Mouse (Mus musculus) natural killer cell, adult 2 months (primary cell): ENCODE measurements around the gene 5031439G07Rik.

Experiments
- DNase-seq, 2 experiments: peaks; one replicate each; pipeline ENCODE4 v3.0.0; 2022; ENCODE audit warnings: low spot score in 2 of 2

The 5031439G07Rik gene

GRCm38 (mm10) chr15:84995041-84995440 is 6.7 kb upstream of the 5031439G07Rik start:
- DNase-seq: no peak

GRCm38 (mm10) chr15:84994498-84994897 is 6.1 kb upstream of the 5031439G07Rik start:
- DNase-seq: no peak

- no peak for DNase-seq
Observed at GRCm38 (mm10) chr15:84989771-84990170, 1.4 kb upstream of the 5031439G07Rik start.

GRCm38 (mm10) chr15:84989098-84989497 is 747 bp upstream of the 5031439G07Rik start:
- no peak for DNase-seq

GRCm38 (mm10) chr15:84987020-84987815 is 1.1 kb downstream of the 5031439G07Rik start:
- peak; percentile 11 to 21 for DNase-seq

- peak in 1 of 2 experiments; percentile 33 for DNase-seq
Observed at GRCm38 (mm10) chr15:84986171-84987019, 2.0 kb downstream of the 5031439G07Rik start.

- no peak for DNase-seq
Observed at GRCm38 (mm10) chr15:84985516-84986160, 2.7 kb downstream of the 5031439G07Rik start.

GRCm38 (mm10) chr15:84983721-84984120 is 4.6 kb downstream of the 5031439G07Rik start:
- no peak for DNase-seq

GRCm38 (mm10) chr15:84982888-84983287 is 5.5 kb downstream of the 5031439G07Rik start:
- no peak for DNase-seq

- no peak for DNase-seq
Observed at GRCm38 (mm10) chr15:84981609-84982313, 6.6 kb downstream of the 5031439G07Rik start.

GRCm38 (mm10) chr15:84975729-84976128 is 12.6 kb downstream of the 5031439G07Rik start:
- no peak for DNase-seq

GRCm38 (mm10) chr15:84973544-84973871 is 14.8 kb downstream of the 5031439G07Rik start:
- no peak for DNase-seq

GRCm38 (mm10) chr15:84972860-84973543 is 15.3 kb downstream of the 5031439G07Rik start:
- no peak for DNase-seq

GRCm38 (mm10) chr15:84968534-84968933 is 19.8 kb downstream of the 5031439G07Rik start:
- DNase-seq: peak in 1 of 2 experiments; percentile 31

- DNase-seq: peak in 1 of 2 experiments; percentile 40
Observed at GRCm38 (mm10) chr15:84965575-84966360, 22.6 kb downstream of the 5031439G07Rik start.

GRCm38 (mm10) chr15:84964771-84965170 is 23.6 kb downstream of the 5031439G07Rik start:
- DNase-seq: peak; percentile 28 to 48

GRCm38 (mm10) chr15:84962518-84962917 is 25.8 kb downstream of the 5031439G07Rik start:
- DNase-seq: no peak

GRCm38 (mm10) chr15:84960692-84961091 is 27.7 kb downstream of the 5031439G07Rik start:
- DNase-seq: no peak

- no peak for DNase-seq
Observed at GRCm38 (mm10) chr15:84959891-84960290, 28.5 kb downstream of the 5031439G07Rik start.

- no peak for DNase-seq
Observed at GRCm38 (mm10) chr15:84958331-84958730, 30.0 kb downstream of the 5031439G07Rik start.
